Comparison of ENCODE assay signal across 13 mouse cellular contexts in the genomic region with DNA sequence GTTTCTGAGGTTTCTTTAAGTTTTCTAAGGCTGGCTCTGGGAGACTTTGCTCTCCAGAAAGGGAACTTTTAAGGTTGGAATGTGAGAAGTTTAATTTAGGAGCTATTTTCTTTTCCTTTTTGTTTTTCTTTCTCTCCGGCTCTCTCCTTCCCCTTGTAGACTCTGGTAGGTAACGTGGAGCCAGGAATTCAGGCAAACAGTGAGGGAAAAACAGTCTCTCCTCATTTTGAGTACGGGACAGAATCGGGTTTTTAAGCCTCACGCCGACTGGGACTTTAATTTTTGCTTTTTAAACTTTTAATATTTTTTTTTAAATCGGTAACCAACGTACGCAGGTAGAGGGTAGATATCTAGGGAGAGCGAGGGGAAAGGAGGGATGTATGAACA. TPM values are rescaled to one million over a fixed set of nuclear protein-coding genes. Genes with fewer than 3 reads are reported as not detected.
A peak's percentile ranks its signal among the peaks of the same experiment; 100 is the strongest.
DNase-seq lines count a peak whose midpoint lies in the region; ATAC-seq lines count a peak whose summit lies in the region.
"Had no signal": no experiment of that assay in that cellular context is flagged by ENCODE, and none has a peak within 500 bp of the region (broad histone marks: within the 10 kb centered on the region; RNA-seq: fewer than 3 reads in every experiment).

No protein-coding gene starts in this region.

- no peaks in the 10 kb centered on the region for H3K36me3 ChIP-seq in heart, embryonic 14.5 days (ENCODE audit: control insufficient read depth, insufficient read depth, low read length)
- no peaks in the 10 kb centered on the region for H3K36me3 ChIP-seq in hindbrain, embryonic 12.5 days
- H3K36me3 ChIP-seq in midbrain, embryonic 13.5 days = no peaks in the 10 kb centered on the region

- DNase-seq in heart, adult 8-10 months (ENCODE audit: low spot score) = no peak
- peak; percentile 25 for DNase-seq in ES-CJ7 (ENCODE audit: low read depth, low spot score)
- DNase-seq in thymus, postnatal 10 days (ENCODE audit: low spot score in 2 of 2) = no peak
- no peak for DNase-seq in spleen, postnatal 4 days (ENCODE audit: low spot score in 2 of 2)
- DNase-seq in thymus, postnatal 36 days = no peak
- DNase-seq: lung, postnatal 36 days had no signal

- H3K9me3 ChIP-seq in heart, embryonic 14.5 days (ENCODE audit: control insufficient read depth, low read length) = no peaks in the 10 kb centered on the region
- no peaks in the 10 kb centered on the region for H3K9me3 ChIP-seq in hindbrain, embryonic 12.5 days (replicated peaks)
- no peaks in the 10 kb centered on the region for H3K9me3 ChIP-seq in midbrain, embryonic 13.5 days

- H3K27ac ChIP-seq in heart, embryonic 14.5 days (replicated peaks in 1 of 2; ENCODE audit: control insufficient read depth in 1 of 2, insufficient read depth in 1 of 2, low read depth in 2 of 2, low read length in 2 of 2) = no peak overlapping the region
- H3K27ac ChIP-seq in hindbrain, embryonic 12.5 days = peak overlapping the region; percentile 85
- H3K27ac ChIP-seq in midbrain, embryonic 13.5 days = peak overlapping the region; percentile 88
- H3K27ac ChIP-seq: left cerebral cortex, adult 2 months had no signal

- H3K4me3 ChIP-seq in heart, embryonic 14.5 days (ENCODE audit: control insufficient read depth in 1 of 2, insufficient read depth in 1 of 2, low read depth in 1 of 2, low read length in 2 of 2) = peak overlapping the region in 1 of 2 experiments; percentile 31; a peak in 1 of 4 replicates
- H3K4me3 ChIP-seq in hindbrain, embryonic 12.5 days = peak overlapping the region; percentile 42
- H3K4me3 ChIP-seq in midbrain, embryonic 13.5 days (replicated peaks) = peak overlapping the region; percentile 43
- H3K4me3 ChIP-seq: erythroblast, embryonic 14.5 days had no signal

- peaks cover 74% of the 10 kb centered on the region for H3K27me3 ChIP-seq in heart, embryonic 14.5 days (ENCODE audit: control insufficient read depth, insufficient read depth, low read length)
- H3K27me3 ChIP-seq in hindbrain, embryonic 12.5 days = peaks cover 59% of the 10 kb centered on the region
- H3K27me3 ChIP-seq in midbrain, embryonic 13.5 days = peaks cover 81% of the 10 kb centered on the region

- ATAC-seq in heart, embryonic 14.5 days (ENCODE audit: insufficient number of reproducible peaks, insufficient read depth, low FRiP score, low read depth) = no peak
- no peak for ATAC-seq in hindbrain, embryonic 12.5 days (ENCODE audit: low FRiP score)
- ATAC-seq in midbrain, embryonic 13.5 days = no peak
- ATAC-seq: activated CD4-positive, CD25-positive, alpha-beta regulatory T cell, adult 4 months had no signal

- H3K4me2 ChIP-seq in heart, embryonic 14.5 days (ENCODE audit: low read length) = peak overlapping the region; percentile 58; the same call in 1 of the 2 replicates
- H3K4me2 ChIP-seq in hindbrain, embryonic 12.5 days (replicated peaks) = peak overlapping the region; percentile 43; the same call in 1 of the 2 replicates
- 0 out of 2 replicates have a peak overlapping the region, but pooled peaks have one; percentile 20 for H3K4me2 ChIP-seq in midbrain, embryonic 13.5 days (replicated peaks)

- no peak overlapping the region for H3K9ac ChIP-seq in heart, embryonic 14.5 days (ENCODE audit: low read length)
- H3K9ac ChIP-seq in hindbrain, embryonic 12.5 days = peak overlapping the region; percentile 65
- peak overlapping the region; percentile 73 for H3K9ac ChIP-seq in midbrain, embryonic 13.5 days (replicated peaks)

- peaks cover 0 to 3% of the 10 kb centered on the region in 2 experiments; a peak in 1 of 4 replicates for H3K4me1 ChIP-seq in heart, embryonic 14.5 days (ENCODE audit: control insufficient read depth in 2 of 2, insufficient read depth in 2 of 2, low read length in 2 of 2)
- no peaks in the 10 kb centered on the region for H3K4me1 ChIP-seq in hindbrain, embryonic 12.5 days
- no peaks in the 10 kb centered on the region; the same call in 1 of the 2 replicates for H3K4me1 ChIP-seq in midbrain, embryonic 13.5 days (replicated peaks)

- under 1% methylated on average over 10 of the region's 10 CpGs for WGBS in heart, embryonic 14.5 days
- under 1% methylated on average over 10 of the region's 10 CpGs for WGBS in hindbrain, embryonic 12.5 days
- under 1% methylated on average over 10 of the region's 10 CpGs for WGBS in midbrain, embryonic 13.5 days

RNA-seq across cellular contexts. Expression of a gene that starts 0.6 kb away (rescaled TPM):
- polyA plus RNA-seq in heart, embryonic 14.5 days (2014; fragmentation: Nextera tagmentation; extraction: Ambion mirVana) = 0.23 TPM in 1 of 2 replicates, not detected in the other
- total RNA-seq in heart, adult 8-10 months (2022) = under 1 TPM in 1 of 4 experiments, not detected in 3; 0.03 TPM
- 85.5 and 91.2 TPM in 2 replicates for polyA plus RNA-seq in hindbrain, embryonic 12.5 days (2016; fragmentation: Nextera tagmentation; extraction: Ambion mirVana)
- 256 and 296 TPM in 2 replicates for polyA plus RNA-seq in midbrain, embryonic 13.5 days (2015; fragmentation: Nextera tagmentation; extraction: Ambion mirVana)
- total RNA-seq: hematopoietic stem cell, adult 5-6 weeks had no signal
- polyA plus RNA-seq: activated CD4-positive, CD25-positive, alpha-beta regulatory T cell, adult 4 months; erythroblast, embryonic 14.5 days had no signal

Comparison
In these comparisons a context has a peak if more than half of its experiments do, and no peak if none do; other contexts are left out.
1. H3K27ac ChIP-seq: peak in hindbrain, embryonic 12.5 days (single experiment) and midbrain, embryonic 13.5 days (single experiment); none in heart, embryonic 14.5 days (0 of 2).
2. RNA of a gene that starts 0.6 kb away (polyA plus RNA-seq): 256 to 296 TPM in midbrain, embryonic 13.5 days and 85.5 to 91.2 TPM in hindbrain, embryonic 12.5 days; 0.23 TPM in heart, embryonic 14.5 days; every median in the first group is over 10 times any median in the second.
3. Peak in every context shown above with its lines, with median percentiles within 50 percentile points of each other: H3K4me2 ChIP-seq.